Mouse (Mus musculus): ENCODE results near the gene Erich2.

GRCm38 (mm10) chr2:70552067-70552598 is 43.5 kb downstream of the Erich2 start:
- no peak for TF ChIP-seq POLR2A (IDR thresholded peaks at IDR 0.05; ENCODE audit: control insufficient read depth, extremely low read depth, insufficient read depth, low read length, poor library complexity)
- TF ChIP-seq CTCF (IDR thresholded peaks at IDR 0.05; ENCODE audit: borderline replicate concordance, control insufficient read depth, extremely low read depth, insufficient read depth, low read length, poor library complexity), result no peak

All from thymus, adult 2 months (tissue).